Mouse (Mus musculus): ENCODE measurements around the gene S100a11.

GRCm38 (mm10) chr3:93556599-93556998 is 36.3 kb downstream of the S100a11 start:
- TF ChIP-seq GATA1 (IDR thresholded peaks at IDR 0.05; ENCODE audit: low read depth, low read length), result no peak
- TF ChIP-seq POLR2A (IDR thresholded peaks at IDR 0.05; ENCODE audit: control insufficient read depth in 1 of 2, insufficient read depth in 1 of 2, low read depth in 1 of 2, low read length in 2 of 2, poor library complexity in 1 of 2), result no peak
- TF ChIP-seq MAFK (IDR thresholded peaks at IDR 0.05; ENCODE audit: borderline replicate concordance, low read depth, low read length), result no peak
- TF ChIP-seq MEF2A (IDR thresholded peaks at IDR 0.05; ENCODE audit: extremely low read depth, insufficient replicate concordance, low read depth, low read length, poor library complexity, severe bottlenecking), result no peak
- no peak for TF ChIP-seq MAX (IDR thresholded peaks at IDR 0.05; ENCODE audit: low read length)
- no peak for TF ChIP-seq CTCF (IDR thresholded peaks at IDR 0.05 in 2 of 3, conservative IDR thresholded peaks at IDR 0.05 in 1 of 3; ENCODE audit: control insufficient read depth in 1 of 3, insufficient read depth in 1 of 3, low read depth in 2 of 3, low read length in 3 of 3, poor library complexity in 1 of 3, severe bottlenecking in 1 of 3)
- no peak for TF ChIP-seq SMC3 (IDR thresholded peaks at IDR 0.05; ENCODE audit: low read depth, low read length)
- no peak for TF ChIP-seq USF1 (IDR thresholded peaks at IDR 0.05; ENCODE audit: low read depth, low read length)
- no peak for TF ChIP-seq EP300 (IDR thresholded peaks at IDR 0.05; ENCODE audit: low read depth in 1 of 2, low read length in 2 of 2)
- TF ChIP-seq ETS1 (IDR thresholded peaks at IDR 0.05; ENCODE audit: low read depth, low read length), result no peak
- no peak for TF ChIP-seq ELF1 (IDR thresholded peaks at IDR 0.05; ENCODE audit: low read depth, low read length)

Measured in MEL (cell line).